Mouse (Mus musculus): Measurements from ENCODE around the gene Trim30c.
A peak's percentile ranks its signal among the peaks of the same experiment; 100 is the strongest.
"Not testable (repeated sequence)": the region's sequence is repeated elsewhere in the genome, so short reads cannot be mapped to it uniquely, and the experiment has no call there.

The Trim30c gene

GRCm38 (mm10) chr7:104400698-104401097 lies at the start of gene Trim30c:
Gene Trim30c (minus strand): TSS chr7:104400837.
- no peak for DNase-seq (ENCODE audit: low spot score)

DNA sequence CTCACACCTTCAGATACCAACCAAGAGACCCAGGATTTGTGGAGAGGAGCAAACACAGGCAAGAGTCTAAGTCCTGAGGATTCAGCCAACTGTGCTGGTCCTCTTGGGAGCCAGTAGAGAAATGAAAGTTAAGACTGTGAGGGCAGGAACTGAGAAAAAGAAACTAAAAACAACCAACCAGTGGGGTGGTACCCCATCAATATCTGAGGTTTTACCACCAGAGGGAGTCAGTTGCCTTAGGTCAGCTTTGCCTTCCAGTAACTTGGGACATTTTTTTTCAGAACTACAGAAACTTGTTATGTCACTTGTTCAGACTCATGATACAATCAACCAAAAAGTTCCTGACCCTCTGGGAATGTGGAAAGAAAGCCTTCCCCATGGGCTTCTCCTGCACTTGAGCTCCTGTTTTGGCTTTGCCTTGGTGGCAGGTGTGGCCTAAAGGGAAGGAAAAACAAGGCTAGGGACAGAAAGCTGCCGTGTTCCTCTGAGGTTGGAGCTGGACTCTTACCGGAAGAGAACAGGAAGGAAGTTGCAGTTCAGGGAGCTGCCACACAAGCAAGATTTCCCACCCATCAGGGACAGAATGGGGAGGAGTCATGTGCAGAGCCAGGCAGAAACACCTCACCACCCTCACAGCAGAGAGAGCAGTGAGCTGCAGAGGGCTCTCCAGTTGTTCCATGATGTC lies 45.5 kb upstream of the Trim30c start:
- DNase-seq (ENCODE audit: low spot score) = peak; percentile 26

DNA sequence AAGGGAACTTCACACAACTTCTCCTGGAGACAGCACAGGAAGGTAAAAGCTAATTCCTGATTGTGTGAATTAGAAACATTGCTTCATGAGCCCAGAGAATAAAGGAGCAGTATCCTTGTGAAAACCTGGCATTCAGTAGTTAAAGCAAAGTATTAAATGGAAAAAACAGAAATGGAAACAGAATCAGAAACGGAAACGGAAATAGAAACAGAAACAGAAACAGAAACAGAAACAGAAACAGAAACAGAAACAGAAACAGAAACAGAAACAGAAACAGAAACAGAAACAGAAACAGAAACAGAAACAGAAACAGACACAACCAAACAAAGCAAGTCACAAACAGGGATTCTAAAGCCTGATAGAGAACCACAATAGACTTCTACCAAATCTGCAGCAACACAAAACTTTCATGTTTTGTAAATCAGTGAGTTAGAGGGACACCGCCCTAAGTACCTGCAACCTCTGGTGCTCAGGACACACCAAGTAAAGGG lies 3.9 kb upstream of the Trim30c start:
- no peak for DNase-seq (ENCODE audit: low spot score)

DNA sequence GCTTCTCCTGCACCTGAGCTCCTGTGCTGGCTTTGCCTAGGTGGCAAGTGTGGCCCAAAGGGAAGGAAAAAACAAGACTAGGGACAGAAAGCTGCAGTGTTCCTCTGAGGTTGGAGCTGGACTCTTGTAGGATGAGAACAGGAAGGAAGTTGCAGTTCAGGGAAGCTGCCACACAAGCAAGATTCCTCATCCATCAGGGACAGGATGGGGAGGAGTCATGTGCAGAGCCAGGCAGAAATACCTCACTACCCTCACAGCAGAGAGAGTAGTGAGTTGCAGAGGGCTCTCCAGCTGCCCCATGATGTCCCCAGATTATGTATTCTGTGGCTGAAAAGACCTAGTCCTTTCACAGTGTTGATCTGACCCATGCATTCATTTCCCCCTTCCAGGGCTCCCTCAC lies 503 bp upstream of the Trim30c start:
- no peak for DNase-seq (ENCODE audit: low spot score)

DNA sequence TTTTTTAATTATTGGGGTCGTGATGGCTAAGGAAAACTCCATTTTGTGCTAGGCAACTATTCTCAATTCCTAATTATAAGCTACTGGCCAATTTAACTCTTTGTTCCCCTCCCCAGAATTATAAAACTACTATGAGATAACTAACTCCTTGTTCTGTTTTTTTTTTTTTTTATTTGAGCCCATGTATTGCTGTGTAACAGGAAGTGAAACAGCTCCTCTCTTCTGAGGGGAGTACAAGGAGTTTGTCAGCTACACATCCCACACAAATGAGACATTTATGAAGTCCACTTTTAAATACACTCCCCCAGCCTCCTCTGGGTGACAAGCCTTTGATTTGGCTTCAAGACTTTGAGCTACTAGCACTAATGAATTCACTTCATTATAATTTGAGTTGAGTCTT lies 2.1 kb downstream of the Trim30c start:
- no peak for DNase-seq (ENCODE audit: low spot score)

- no peak for DNase-seq (ENCODE audit: low spot score)
These were observed 30.8 kb downstream of the Trim30c start, which contains the start of gene Trim30b for GRCm38 (mm10) chr7:104369736-104370414. Gene Trim30b (minus strand): TSS chr7:104369884.

DNA sequence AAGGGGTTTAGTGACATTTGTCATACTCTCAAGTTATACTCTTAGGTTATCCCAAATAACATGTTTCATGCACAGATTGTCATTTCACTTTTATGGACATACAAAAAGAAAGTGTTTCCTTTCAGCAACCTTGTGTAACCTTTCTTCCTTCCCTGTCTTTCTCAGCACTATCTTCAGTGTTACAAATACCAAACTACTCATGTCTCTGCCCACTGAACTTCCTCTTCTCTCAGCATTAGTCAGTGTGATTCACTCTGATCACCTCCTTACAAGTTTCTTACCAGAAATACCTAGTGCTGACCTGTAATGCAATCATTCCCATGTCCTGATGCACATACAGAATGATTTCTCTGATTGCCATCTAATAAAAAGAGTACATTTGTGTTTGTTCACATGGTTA lies 34.3 kb downstream of the Trim30c start:
- no peak for DNase-seq (ENCODE audit: low spot score)

DNA sequence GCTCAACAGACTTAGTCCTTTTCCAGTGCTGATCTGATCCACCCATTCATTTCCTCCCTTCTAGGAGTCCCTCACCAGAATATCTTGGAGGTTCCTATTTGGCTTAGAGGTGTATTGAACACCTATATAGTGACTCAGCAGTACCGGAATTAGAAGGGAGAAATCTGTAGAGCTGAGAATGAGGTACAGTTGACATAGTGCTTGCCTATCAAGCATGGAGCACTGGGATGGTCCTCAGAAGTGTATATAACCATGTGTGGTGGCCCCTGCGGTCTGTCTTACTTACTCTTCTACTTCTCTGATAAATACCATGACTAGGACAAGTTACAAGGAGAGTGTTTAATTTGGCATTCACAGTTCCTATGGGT lies 47.1 kb downstream of the Trim30c start:
- no peak for DNase-seq (ENCODE audit: low spot score)

- DNase-seq (ENCODE audit: low spot score) = peak; percentile 82
These were observed 47.7 kb downstream of the Trim30c start, which contains the start of gene Trim12c for GRCm38 (mm10) chr7:104352717-104353599. Gene Trim12c (minus strand): TSS chr7:104353362.

GRCm38 (mm10) chr7:104348043-104348442 lies 52.6 kb downstream of the Trim30c start:
- not testable (repeated sequence) for DNase-seq (ENCODE audit: low spot score)

GRCm38 (mm10) chr7:104340744-104341143 lies 59.9 kb downstream of the Trim30c start:
- not testable (repeated sequence) for DNase-seq (ENCODE audit: low spot score)

DNA sequence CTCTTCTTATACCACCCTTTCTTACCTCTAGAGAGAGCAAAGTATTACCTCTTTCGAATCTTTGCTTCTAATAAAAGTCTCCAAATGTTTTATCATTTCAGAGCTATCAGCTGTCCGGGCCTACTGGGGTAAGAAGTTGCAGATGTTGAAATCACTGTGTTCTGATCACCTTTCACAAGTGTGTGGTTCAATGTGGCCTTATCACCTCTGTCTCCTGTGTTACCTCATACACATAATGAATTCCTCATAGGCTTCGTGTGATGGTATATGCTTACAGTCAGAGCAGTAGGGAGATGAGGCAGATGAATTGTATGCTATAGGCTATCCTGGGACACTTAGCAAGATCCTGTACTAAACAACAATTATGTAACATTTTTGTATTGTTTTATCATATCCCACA lies 65.1 kb downstream of the Trim30c start:
- DNase-seq (ENCODE audit: low spot score) = not testable (repeated sequence)

Measured in yolk sac, embryonic 10.5 days (tissue).